Mouse (Mus musculus) limb, embryonic 14.5 days (tissue): ENCODE data around the gene Hid1. TPM values are rescaled to one million over a fixed set of nuclear protein-coding genes. Genes with fewer than 3 reads are reported as not detected.
A peak's percentile ranks its signal among the peaks of the same experiment; 100 is the strongest.

ENCODE experiments used
- ATAC-seq: fragments of 200-750 bp; cut with Nextera tagmentation; 2 replicates; pipeline ENCODE4 v1.8.0; 2017; ENCODE audit warnings: low read depth, moderate number of reproducible peaks, moderate TSS enrichment; ENCODE audit not compliant: low FRiP score
- DNase-seq: peaks from one replicate; pipeline ENCODE4 v3.0.0-alpha.2; 2015; ENCODE audit warnings: low spot score
- H3K27ac ChIP-seq: fragments of 300-500 bp; sonication (generic); replicated peaks from 2 replicates; pipeline ENCODE4 v1.5.1; 2014; ENCODE audit warnings: low read depth, mild to moderate bottlenecking, low read length, moderate library complexity, mixed read lengths
- H3K27me3 ChIP-seq: fragments of 300-500 bp; sonication (generic); 2 replicates; pipeline ENCODE4 v1.6.1; 2014; ENCODE audit warnings: low read length, mixed read lengths; ENCODE audit not compliant: control insufficient read depth, insufficient read depth
- H3K36me3 ChIP-seq: fragments of 300-500 bp; sonication (generic); 2 replicates; pipeline ENCODE4 v1.6.1; 2014; ENCODE audit warnings: mild to moderate bottlenecking, low read length, moderate library complexity, mixed read lengths; ENCODE audit not compliant: control insufficient read depth, insufficient read depth
- H3K4me1 ChIP-seq: fragments of 300-500 bp; sonication (generic); 2 replicates; pipeline ENCODE4 v1.6.1; 2014; ENCODE audit warnings: antibody characterized with exemption, low read length, mixed read lengths; ENCODE audit not compliant: control insufficient read depth, insufficient read depth
- H3K4me2 ChIP-seq: fragments of 300-500 bp; sonication (generic); replicated peaks from 2 replicates; pipeline ENCODE4 v1.6.1; 2014; ENCODE audit warnings: low read depth, mild to moderate bottlenecking, low read length, moderate library complexity; ENCODE audit not compliant: severe bottlenecking
- H3K4me3 ChIP-seq: fragments of 300-500 bp; sonication (generic); replicated peaks from 2 replicates; pipeline ENCODE4 v1.5.1; 2014; ENCODE audit warnings: low read length
- H3K9ac ChIP-seq: fragments of 300-500 bp; sonication (generic); 2 replicates; pipeline ENCODE4 v1.6.1; 2014; ENCODE audit warnings: mild to moderate bottlenecking, low read depth, low read length, moderate library complexity; ENCODE audit not compliant: severe bottlenecking
- H3K9me3 ChIP-seq: fragments of 300-500 bp; sonication (generic); 2 replicates; pipeline ENCODE4 v1.6.1; 2016; ENCODE audit warnings: low read length; ENCODE audit not compliant: control insufficient read depth
- POLR2A ChIP-seq: fragments of 200-500 bp; IDR thresholded peaks from 2 replicates; pipeline ENCODE4 v1.8.0; 2012; ENCODE audit warnings: inconsistent platforms, mild to moderate bottlenecking, moderate library complexity, borderline replicate concordance; ENCODE audit not compliant: insufficient read depth, insufficient read length; ENCODE audit errors: extremely low read depth
- WGBS: fragments of 180-500 bp; shearing (Covaris S2); extraction: QIAGEN DNeasy Blood & Tissue Kit; methylation state at CpG from one replicate; pipeline ENCODE4 v1.1.7; 2014; 5-methylcytosine and 5-hydroxymethylcytosine counted together
- polyA plus RNA-seq, 2 experiments: library from polyadenylated mRNA; depleted of rRNA in 1 of 2; stranded (reverse) in 1 of 2; unstranded in 1 of 2; fragments of >200 nt; fragmentation: Nextera tagmentation in 1 of 2; extraction: Ambion mirVana in 1 of 2; gene quantifications; 2 replicates each; pipeline versions ENCODE4 v1.2.1 to v1.2.3; 2012 to 2014

Hid1 gene
- polyA plus RNA-seq, 2 experiments = 2.1 to 4.5 TPM

DNA sequence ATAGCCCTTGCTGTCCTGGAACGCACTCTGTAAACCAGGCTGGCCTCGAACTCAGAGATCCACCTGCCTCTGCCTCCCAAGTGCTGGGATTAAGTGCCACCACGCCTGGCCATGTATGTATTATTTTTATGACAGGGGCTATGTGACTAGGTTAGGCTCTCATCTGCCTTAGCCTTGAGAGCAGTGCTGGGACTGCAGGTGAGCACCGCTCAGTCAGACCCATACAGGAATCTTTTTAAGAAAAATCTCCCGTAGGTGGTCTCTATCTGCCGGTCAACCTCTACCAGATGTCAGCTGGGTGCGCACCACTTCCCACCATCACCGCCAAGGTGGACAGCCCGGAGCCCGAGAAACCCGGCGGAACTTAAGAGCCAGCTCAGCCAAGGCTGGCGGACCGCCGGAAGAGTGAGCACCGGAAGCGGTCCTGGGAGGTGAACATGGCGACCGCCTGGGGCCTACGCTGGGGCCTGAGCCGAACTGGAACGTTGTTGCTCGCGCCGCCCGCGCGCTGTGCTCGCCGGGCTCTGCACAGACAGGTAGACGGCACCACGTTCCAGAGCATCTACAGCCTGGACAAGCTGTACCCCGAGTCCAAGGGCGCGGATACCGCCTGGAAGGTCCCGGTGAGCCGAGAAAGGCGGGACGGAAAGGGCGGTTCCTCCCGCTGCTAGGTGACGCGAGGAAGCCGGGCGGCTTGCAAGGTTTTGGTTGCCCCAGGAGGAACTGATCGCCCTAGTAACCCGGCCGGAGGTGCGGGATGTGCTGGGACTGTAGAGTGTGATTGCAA is 36.0 kb upstream of the Hid1 start, which contains the start of gene Mrpl58:
Gene Mrpl58, plus strand, starts transcription at position 415 of the 787 bp plus-strand sequence.
- ATAC-seq (peak; percentile 93), DNase-seq (peak; percentile 71)
- Histone ChIP-seq H3K27me3 (no peaks in the 10 kb centered on the region), H3K9ac (peak within 1 kb of the TSS; percentile 94), H3K4me2 (peak within 1 kb of the TSS; percentile 78), H3K4me3 (peak within 1 kb of the TSS; percentile 85), H3K4me1 (peaks cover 11% of the 10 kb centered on the region), H3K36me3 (peaks cover 10% of the 10 kb centered on the region), H3K9me3 (no peaks in the 10 kb centered on the region), H3K27ac (peak within 1 kb of the TSS; percentile 91)
- TF ChIP-seq POLR2A = 0 out of 2 replicates have a peak, but pooled peaks have one; percentile 45
- whole genome bisulfite sequencing = 4% methylated on average over 50 of the region's 50 CpGs

DNA sequence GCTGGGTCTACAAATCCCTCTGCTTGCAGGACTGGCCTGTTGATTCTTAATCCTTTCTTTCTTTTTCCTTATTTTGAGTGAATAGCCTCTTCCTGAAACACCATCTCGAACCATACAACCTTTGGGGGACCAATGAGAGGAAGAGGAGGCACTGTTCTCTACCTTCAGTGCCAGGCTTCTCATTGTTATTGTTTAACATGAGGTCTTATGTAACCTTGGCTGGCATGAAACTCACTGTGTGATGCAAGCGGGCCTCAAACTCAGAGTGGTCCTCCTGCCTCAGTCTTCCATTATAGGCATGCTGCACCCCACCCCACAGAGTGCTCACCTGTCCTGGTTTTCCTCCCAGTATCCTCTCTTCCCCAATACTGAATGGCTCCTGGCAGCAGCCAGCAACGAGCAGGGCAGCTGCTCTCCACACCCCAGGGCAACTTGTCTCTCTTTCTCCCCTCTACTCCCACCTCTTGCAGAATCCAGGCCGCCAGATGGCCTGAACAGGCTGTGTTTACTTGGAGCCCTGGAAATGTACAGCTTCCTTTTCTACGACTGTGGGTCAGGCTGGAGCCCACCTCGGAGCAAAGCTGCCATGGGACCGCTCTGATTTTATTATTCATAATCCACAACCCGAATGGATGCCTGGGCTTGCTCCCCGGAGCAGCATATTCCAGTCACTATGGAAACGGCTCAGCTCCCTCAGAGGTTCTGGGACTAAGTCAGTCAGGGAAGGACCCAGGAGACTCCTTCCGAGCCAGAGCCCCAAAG is 33.3 kb upstream of the Hid1 start:
- 40% methylated on average over 11 of the region's 11 CpGs for WGBS
- Histone ChIP-seq H3K4me2 (no peak overlapping the region), H3K4me3 (no peak overlapping the region), H3K27me3 (no peaks in the 10 kb centered on the region), H3K9ac (no peak overlapping the region), H3K4me1 (peaks cover 11% of the 10 kb centered on the region), H3K27ac (no peak overlapping the region), H3K36me3 (peaks cover 4% of the 10 kb centered on the region; the same call in 1 of the 2 replicates), H3K9me3 (no peaks in the 10 kb centered on the region)
- DNase-seq = no peak
- no peak for TF ChIP-seq POLR2A
- ATAC-seq = no peak

- H3K36me3 ChIP-seq = peaks cover 11% of the 10 kb centered on the region
- H3K9ac ChIP-seq = no peak overlapping the region
- H3K4me2 ChIP-seq = no peak overlapping the region
- ATAC-seq = no peak
- H3K4me1 ChIP-seq = peaks cover 11% of the 10 kb centered on the region
- H3K9me3 ChIP-seq = no peaks in the 10 kb centered on the region
- H3K27me3 ChIP-seq = no peaks in the 10 kb centered on the region
- no peak for TF ChIP-seq POLR2A
- no peak overlapping the region for H3K27ac ChIP-seq
- H3K4me3 ChIP-seq = no peak overlapping the region
- DNase-seq = no peak
- WGBS = 81% methylated on average over 3 of the region's 3 CpGs
Observed at GRCm38 (mm10) chr11:115400126-115400525, 32.6 kb upstream of the Hid1 start.

DNA sequence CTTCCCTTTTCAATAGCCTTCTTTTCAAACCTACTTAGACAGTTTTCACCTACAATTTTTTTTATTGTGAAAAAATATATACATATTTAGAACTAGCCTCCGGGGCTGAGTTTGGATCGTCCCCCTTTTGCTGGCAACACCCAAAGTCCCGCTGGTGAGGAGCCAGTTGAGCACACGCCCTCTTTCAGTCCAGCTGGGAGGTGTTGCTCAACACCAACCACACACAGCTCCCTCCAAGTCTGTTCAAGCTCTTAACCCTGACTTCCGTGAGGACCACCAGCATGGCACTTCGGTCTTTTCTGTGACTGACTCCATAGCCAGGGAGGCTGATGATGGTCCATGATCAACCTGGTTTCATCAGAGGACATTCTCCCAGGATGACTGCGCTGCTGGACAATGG is 30.5 kb upstream of the Hid1 start:
- Histone ChIP-seq H3K9me3 (no peaks in the 10 kb centered on the region), H3K4me2 (no peak overlapping the region), H3K9ac (no peak overlapping the region), H3K27me3 (no peaks in the 10 kb centered on the region), H3K4me1 (0 out of 2 replicates have a peak, but pooled peaks cover 1% of the 10 kb centered on the region), H3K36me3 (peaks cover 31% of the 10 kb centered on the region), H3K27ac (no peak overlapping the region), H3K4me3 (no peak overlapping the region)
- DNase-seq (no peak), ATAC-seq (no peak)
- WGBS = 79% methylated on average over 7 of the region's 7 CpGs
- TF ChIP-seq POLR2A = no peak

DNA sequence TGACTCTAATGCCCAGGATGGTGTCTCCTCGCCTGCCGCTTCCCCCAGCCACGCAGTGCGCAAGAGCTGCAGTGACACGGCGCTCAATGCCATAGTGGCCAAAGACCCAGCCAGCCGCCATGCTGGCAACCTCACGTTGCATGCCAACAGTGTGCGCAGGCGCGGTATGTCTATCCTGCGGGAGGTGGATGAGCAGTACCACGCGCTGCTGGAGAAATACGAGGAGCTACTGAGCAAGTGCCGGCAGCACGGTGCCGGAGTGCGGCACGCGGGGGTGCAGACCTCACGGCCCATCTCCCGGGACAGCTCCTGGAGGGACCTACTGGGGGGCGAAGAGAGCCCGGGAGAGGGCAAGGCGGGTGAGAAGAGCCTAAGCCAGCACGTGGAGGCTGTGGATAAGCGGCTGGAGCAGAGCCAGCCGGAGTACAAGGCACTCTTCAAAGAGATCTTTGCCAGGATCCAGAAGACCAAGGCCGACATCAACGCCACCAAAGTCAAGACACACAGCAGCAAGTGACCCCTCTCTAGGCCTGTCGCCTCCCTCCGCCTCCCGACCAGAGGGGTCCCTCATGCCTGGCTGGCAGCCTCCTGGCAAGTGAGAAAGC is 26.3 kb upstream of the Hid1 start:
- Histone ChIP-seq H3K27ac (no peak overlapping the region), H3K4me1 (no peaks in the 10 kb centered on the region), H3K9ac (no peak overlapping the region), H3K36me3 (peaks cover 55% of the 10 kb centered on the region), H3K4me2 (no peak overlapping the region; the same call in 1 of the 2 replicates), H3K4me3 (no peak overlapping the region), H3K9me3 (no peaks in the 10 kb centered on the region), H3K27me3 (no peaks in the 10 kb centered on the region)
- ATAC-seq = no peak
- 63% methylated on average over 34 of the region's 34 CpGs for WGBS
- no peak for DNase-seq
- TF ChIP-seq POLR2A = no peak
